Mouse (Mus musculus): ENCODE data around the gene Rnf144b. TPM values are rescaled to one million over a fixed set of nuclear protein-coding genes. Genes with fewer than 3 reads are reported as not detected.

Gene Rnf144b
- polyA plus RNA-seq, 1 experiment from 2014 or later: 1.0 TPM

DNA sequence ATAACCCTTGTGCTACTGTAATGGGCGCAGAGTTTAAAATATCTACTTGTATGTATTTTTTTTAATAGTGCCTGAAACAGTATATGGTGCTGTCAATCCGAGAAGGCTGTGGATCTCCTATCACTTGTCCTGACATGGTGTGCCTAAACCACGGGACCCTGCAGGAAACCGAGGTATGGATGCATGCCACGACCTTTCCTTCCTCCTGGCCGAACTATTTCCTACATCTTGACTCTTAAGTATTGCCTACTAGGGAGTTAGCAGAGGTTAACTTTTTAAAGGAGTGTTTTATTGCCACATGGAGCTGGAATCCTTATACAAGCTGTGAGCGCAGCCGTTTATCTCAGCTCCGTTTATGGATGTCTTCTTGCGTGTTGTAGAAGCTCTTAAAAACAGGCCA lies 98.0 kb downstream of the Rnf144b start:
- H3K4me3 ChIP-seq (replicated peaks): no peak overlapping the region
- H3K27ac ChIP-seq: no peak overlapping the region
- no peaks in the 10 kb centered on the region for H3K9me3 ChIP-seq
- H3K4me2 ChIP-seq: no peak overlapping the region
- H3K9ac ChIP-seq (replicated peaks): no peak overlapping the region
- peaks cover 16% of the 10 kb centered on the region for H3K4me1 ChIP-seq (replicated peaks)
- ATAC-seq (ENCODE audit: insufficient number of reproducible peaks, insufficient read depth, low FRiP score, low TSS enrichment, low read depth): no peak
- H3K36me3 ChIP-seq: no peaks in the 10 kb centered on the region
- no peaks in the 10 kb centered on the region for H3K27me3 ChIP-seq
- 65% methylated on average over 10 of the region's 10 CpGs for WGBS

DNA sequence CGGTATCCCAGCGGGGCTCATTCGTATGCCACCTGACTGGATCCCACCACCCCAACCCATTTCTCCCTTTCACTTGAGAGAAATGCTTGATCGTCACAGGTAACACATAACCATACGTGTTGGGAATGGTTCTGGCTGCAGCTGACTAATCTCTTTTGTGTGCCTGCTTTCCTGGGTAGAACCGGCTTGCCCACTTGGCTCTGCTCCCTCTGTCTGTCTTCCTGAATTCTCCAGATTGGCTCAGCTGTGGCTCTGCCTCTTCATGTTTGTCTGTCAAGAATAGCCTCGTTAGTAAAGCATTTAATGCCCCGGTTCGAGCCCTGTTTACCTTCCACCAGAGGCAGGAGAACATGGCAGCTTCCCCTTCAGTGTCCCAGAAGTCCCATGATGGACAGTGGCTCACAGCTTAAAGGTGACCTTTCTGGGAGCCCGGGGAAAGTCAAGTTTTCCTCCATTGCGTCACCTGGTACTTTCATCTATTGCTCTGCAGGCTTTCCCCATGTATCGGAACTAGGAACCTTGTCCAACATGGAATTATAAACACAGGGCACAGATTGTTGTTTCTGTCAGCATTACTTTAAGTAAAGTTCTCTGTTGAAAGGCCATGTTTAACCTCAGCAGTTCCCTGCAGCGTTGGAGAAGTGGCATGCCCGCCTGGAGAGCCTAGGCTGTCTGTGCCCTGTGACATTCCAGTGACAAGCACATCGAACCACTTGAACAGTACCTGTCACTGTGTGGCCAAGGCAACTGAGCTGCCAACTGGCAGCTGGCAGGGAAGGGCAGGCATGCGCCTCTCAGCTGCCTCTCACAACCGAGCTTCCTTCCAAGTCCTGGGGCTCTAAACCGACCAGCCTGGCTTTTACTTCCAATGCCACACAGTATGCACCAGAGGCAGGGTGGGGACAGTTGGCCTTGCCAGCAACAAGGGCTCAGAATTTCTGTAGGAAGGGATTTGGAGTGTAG lies 101.4 kb downstream of the Rnf144b start:
- Histone ChIP-seq H3K9ac (replicated peaks) (no peak overlapping the region), H3K4me2 (no peak overlapping the region), H3K27me3 (no peaks in the 10 kb centered on the region), H3K27ac (no peak overlapping the region), H3K4me3 (replicated peaks) (no peak overlapping the region), H3K4me1 (replicated peaks) (peaks cover 16% of the 10 kb centered on the region), H3K36me3 (no peaks in the 10 kb centered on the region), H3K9me3 (no peaks in the 10 kb centered on the region)
- ATAC-seq (ENCODE audit: insufficient number of reproducible peaks, insufficient read depth, low FRiP score, low TSS enrichment, low read depth): no peak
- 77% methylated on average over 18 of the region's 18 CpGs for WGBS

GRCm38 (mm10) chr13:47224648-47225323 lies 102.3 kb downstream of the Rnf144b start:
- H3K27ac ChIP-seq: no peak overlapping the region
- no peak overlapping the region for H3K9ac ChIP-seq (replicated peaks)
- H3K27me3 ChIP-seq: no peaks in the 10 kb centered on the region
- no peaks in the 10 kb centered on the region for H3K9me3 ChIP-seq
- H3K36me3 ChIP-seq: no peaks in the 10 kb centered on the region
- peaks cover 16% of the 10 kb centered on the region for H3K4me1 ChIP-seq (replicated peaks)
- ATAC-seq (ENCODE audit: insufficient number of reproducible peaks, insufficient read depth, low FRiP score, low TSS enrichment, low read depth): no peak
- 30% methylated on average over 14 of the region's 14 CpGs for WGBS
- no peak overlapping the region for H3K4me3 ChIP-seq (replicated peaks)
- H3K4me2 ChIP-seq: no peak overlapping the region

DNA sequence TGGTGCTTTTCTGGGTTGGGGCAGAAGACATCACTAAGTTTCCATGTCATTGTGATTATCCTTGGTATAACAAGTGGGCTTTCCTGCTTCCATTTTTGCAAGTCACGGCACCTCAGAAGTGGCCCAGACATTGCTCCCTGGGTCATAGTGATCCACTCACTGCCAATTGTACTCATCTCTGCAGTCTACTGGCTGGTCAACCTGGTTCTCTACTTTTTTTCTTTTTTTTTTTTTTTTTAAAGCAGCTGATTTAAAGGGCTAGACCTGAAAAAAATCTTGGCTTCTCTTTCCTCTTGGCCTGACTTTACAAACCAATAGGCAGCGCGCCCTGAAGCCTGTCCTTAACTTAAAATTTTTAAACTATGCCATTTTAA lies 102.9 kb downstream of the Rnf144b start:
- Histone ChIP-seq H3K4me2 (no peak overlapping the region), H3K36me3 (no peaks in the 10 kb centered on the region), H3K27ac (no peak overlapping the region), H3K9ac (replicated peaks) (no peak overlapping the region), H3K4me1 (replicated peaks) (peaks cover 16% of the 10 kb centered on the region), H3K4me3 (replicated peaks) (no peak overlapping the region), H3K9me3 (no peaks in the 10 kb centered on the region), H3K27me3 (no peaks in the 10 kb centered on the region)
- ATAC-seq (ENCODE audit: insufficient number of reproducible peaks, insufficient read depth, low FRiP score, low TSS enrichment, low read depth): no peak
- 89% methylated on average over 3 of the region's 3 CpGs for WGBS

DNA sequence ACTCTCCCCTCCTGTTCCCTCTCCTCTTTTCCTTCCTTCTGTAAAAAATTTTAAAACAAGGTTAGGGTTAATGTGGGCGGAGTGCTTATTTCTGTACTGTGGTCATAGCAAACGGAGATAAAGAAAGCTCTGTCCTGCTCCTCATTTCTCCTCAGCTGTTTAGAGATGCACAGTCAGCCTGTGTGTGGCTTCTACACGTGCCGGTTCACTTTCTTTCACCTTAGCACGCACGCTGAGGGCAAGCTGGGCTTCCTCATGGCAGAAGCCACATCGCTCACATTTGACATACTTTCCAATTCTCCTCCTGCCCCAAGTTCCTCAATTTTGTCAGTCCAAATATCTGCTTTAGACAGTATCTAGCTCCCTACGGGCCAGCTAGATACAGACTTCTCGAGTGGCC lies 103.3 kb downstream of the Rnf144b start:
- Histone ChIP-seq H3K9ac (replicated peaks) (no peak overlapping the region; the same call in 1 of the 2 replicates), H3K27ac (no peak overlapping the region), H3K4me3 (replicated peaks) (no peak overlapping the region), H3K4me2 (no peak overlapping the region), H3K36me3 (no peaks in the 10 kb centered on the region), H3K4me1 (replicated peaks) (peaks cover 16% of the 10 kb centered on the region), H3K9me3 (no peaks in the 10 kb centered on the region), H3K27me3 (no peaks in the 10 kb centered on the region)
- 88% methylated on average over 9 of the region's 9 CpGs for WGBS
- no peak for ATAC-seq (ENCODE audit: insufficient number of reproducible peaks, insufficient read depth, low FRiP score, low TSS enrichment, low read depth)

DNA sequence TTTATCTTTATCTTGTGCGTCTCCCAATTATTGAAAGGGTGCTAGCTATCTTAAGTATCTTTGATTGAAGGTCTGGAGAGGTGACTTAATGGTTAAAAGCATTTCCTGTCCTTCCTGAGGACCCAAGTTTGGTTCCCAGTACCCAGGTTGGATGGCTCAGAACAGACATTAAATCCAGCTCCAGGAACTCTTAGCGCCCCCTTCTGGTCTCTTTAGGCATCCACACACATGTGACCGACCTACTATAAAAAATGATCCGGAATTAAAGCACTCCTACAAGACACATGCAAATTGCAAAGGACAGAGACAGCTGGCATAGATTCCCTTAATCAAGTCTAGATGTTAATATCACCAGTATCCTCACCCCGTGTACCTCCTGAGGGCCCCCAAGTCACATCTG lies 104.1 kb downstream of the Rnf144b start:
- WGBS: 89% methylated on average over 5 of the region's 5 CpGs

DNA sequence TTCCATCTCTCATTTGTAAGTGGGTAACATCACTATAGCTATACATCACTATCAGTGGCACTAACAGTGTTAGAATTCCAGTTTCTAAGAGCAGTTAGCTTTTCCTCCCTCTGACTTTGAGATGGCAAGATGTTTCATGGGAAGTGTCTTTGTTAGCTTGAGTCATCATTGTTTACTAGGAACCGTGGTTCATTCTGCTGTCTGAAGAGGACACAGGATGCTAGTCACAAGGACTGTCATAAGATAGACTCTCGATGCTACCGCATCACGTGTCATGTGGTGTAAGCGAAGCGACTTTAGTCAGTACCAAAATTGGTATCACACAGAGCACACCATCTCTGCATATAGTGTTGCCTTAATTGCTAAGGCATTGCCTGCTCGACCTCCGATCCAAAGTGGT lies 105.7 kb downstream of the Rnf144b start:
- no peaks in the 10 kb centered on the region for H3K9me3 ChIP-seq
- no peak for ATAC-seq (ENCODE audit: insufficient number of reproducible peaks, insufficient read depth, low FRiP score, low TSS enrichment, low read depth)
- no peak overlapping the region for H3K4me2 ChIP-seq
- no peak overlapping the region for H3K4me3 ChIP-seq (replicated peaks)
- H3K9ac ChIP-seq (replicated peaks): no peak overlapping the region
- WGBS: 96% methylated on average over 8 of the region's 8 CpGs
- peaks cover 12% of the 10 kb centered on the region for H3K4me1 ChIP-seq (replicated peaks)
- no peak overlapping the region for H3K27ac ChIP-seq
- no peaks in the 10 kb centered on the region for H3K36me3 ChIP-seq
- no peaks in the 10 kb centered on the region for H3K27me3 ChIP-seq

More for the DNA sequence above, 104.1 kb downstream of the Rnf144b start:
- no peak overlapping the region for H3K27ac ChIP-seq
- H3K4me1 ChIP-seq (replicated peaks): peaks cover 12% of the 10 kb centered on the region
- no peak for ATAC-seq (ENCODE audit: insufficient number of reproducible peaks, insufficient read depth, low FRiP score, low TSS enrichment, low read depth)
- H3K9ac ChIP-seq (replicated peaks): no peak overlapping the region
- no peak overlapping the region for H3K4me3 ChIP-seq (replicated peaks)
- no peaks in the 10 kb centered on the region for H3K9me3 ChIP-seq
- H3K4me2 ChIP-seq: no peak overlapping the region
- no peaks in the 10 kb centered on the region for H3K36me3 ChIP-seq
- H3K27me3 ChIP-seq: no peaks in the 10 kb centered on the region

DNA sequence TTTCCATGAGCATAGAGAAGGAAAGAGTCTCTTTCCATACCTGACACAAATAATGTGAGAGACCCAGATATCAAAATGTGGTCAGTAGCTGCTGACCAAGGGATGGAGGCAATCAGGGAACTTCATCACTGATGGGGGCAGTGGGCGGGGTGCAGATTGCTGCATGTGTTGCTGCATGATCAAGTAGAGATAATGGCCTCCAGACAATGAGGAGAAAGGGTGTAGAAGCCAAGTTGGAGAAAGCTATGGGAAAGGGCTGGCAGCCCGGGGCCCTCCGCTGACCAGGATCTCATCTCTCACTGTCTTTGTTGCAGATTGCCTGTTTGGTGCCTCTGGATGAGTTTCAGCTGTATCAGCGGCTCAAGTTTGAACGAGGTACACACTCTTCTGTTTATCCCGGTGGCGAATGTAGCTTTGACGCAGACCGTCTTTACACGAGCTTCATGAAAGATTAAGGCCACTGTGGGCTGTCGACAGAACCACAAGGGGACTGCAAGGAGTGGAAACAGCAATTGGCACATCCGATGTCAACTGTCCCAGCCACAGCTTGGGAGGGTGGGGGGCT lies 106.3 kb downstream of the Rnf144b start:
- Histone ChIP-seq H3K27me3 (no peaks in the 10 kb centered on the region), H3K27ac (no peak overlapping the region), H3K4me1 (replicated peaks) (peaks cover 15% of the 10 kb centered on the region), H3K4me3 (replicated peaks) (no peak overlapping the region), H3K9ac (replicated peaks) (no peak overlapping the region), H3K4me2 (no peak overlapping the region), H3K9me3 (no peaks in the 10 kb centered on the region), H3K36me3 (no peaks in the 10 kb centered on the region)
- 93% methylated on average over 12 of the region's 12 CpGs for WGBS
- ATAC-seq (ENCODE audit: insufficient number of reproducible peaks, insufficient read depth, low FRiP score, low TSS enrichment, low read depth): no peak

GRCm38 (mm10) chr13:47232163-47232562 lies 109.7 kb downstream of the Rnf144b start:
- Histone ChIP-seq H3K36me3 (no peaks in the 10 kb centered on the region), H3K4me3 (replicated peaks) (no peak overlapping the region), H3K4me2 (no peak overlapping the region), H3K9me3 (no peaks in the 10 kb centered on the region), H3K9ac (replicated peaks) (no peak overlapping the region), H3K4me1 (replicated peaks) (peaks cover 4% of the 10 kb centered on the region), H3K27ac (no peak overlapping the region), H3K27me3 (no peaks in the 10 kb centered on the region)
- 76% methylated on average over 6 of the region's 6 CpGs for WGBS
- no peak for ATAC-seq (ENCODE audit: insufficient number of reproducible peaks, insufficient read depth, low FRiP score, low TSS enrichment, low read depth)

DNA sequence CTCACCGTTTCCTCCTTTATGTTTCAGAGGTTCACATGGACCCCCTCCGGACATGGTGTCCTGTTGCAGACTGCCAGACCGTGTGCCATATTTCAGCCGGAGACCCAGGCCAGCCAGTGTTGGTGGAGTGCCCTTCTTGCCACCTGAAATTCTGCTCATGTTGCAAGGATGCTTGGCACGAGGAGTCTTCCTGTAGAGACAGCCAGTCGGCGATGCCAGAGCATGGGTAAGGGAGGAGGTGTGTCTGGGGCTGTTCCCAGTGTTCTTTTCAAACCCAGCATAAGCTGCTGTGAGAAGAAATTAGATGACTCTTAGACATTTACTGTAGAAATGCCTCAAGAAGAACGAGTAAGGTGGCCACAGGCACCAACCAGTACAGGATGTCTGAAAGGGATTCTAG lies 114.9 kb downstream of the Rnf144b start:
- Histone ChIP-seq H3K4me3 (replicated peaks) (no peak overlapping the region), H3K4me1 (replicated peaks) (peaks cover 4% of the 10 kb centered on the region), H3K4me2 (no peak overlapping the region), H3K36me3 (no peaks in the 10 kb centered on the region), H3K9ac (replicated peaks) (no peak overlapping the region), H3K9me3 (no peaks in the 10 kb centered on the region), H3K27ac (no peak overlapping the region), H3K27me3 (peaks cover 2% of the 10 kb centered on the region; the same call in 1 of the 2 replicates)
- ATAC-seq (ENCODE audit: insufficient number of reproducible peaks, insufficient read depth, low FRiP score, low TSS enrichment, low read depth): no peak
- 88% methylated on average over 8 of the region's 8 CpGs for WGBS

DNA sequence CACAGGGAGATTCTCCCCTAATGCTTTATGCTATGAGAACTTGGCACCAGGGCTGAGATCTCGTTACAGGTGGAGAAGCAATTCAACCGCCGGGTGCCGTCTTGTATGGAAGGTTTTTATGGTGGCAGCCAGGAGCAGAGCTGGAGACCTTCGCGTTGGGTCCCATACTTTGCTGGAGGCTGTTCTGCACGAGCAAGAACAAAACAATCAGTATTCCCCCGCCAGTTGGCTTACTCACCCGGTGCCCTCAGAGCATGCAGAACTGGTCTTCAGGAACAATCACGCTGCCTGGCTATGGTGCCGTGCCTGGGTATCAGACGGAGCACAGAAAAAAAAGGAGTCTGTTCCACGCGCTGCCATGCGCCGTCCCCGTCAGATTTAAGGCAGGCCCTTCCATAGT lies 115.7 kb downstream of the Rnf144b start:
- peaks cover 4% of the 10 kb centered on the region for H3K4me1 ChIP-seq (replicated peaks)

More for the DNA sequence above, 115.7 kb downstream of the Rnf144b start:
- Histone ChIP-seq H3K9me3 (no peaks in the 10 kb centered on the region), H3K4me2 (no peak overlapping the region), H3K36me3 (no peaks in the 10 kb centered on the region), H3K27ac (no peak overlapping the region), H3K27me3 (peaks cover 2% of the 10 kb centered on the region; the same call in 1 of the 2 replicates), H3K9ac (replicated peaks) (no peak overlapping the region), H3K4me3 (replicated peaks) (no peak overlapping the region)
- 81% methylated on average over 17 of the region's 17 CpGs for WGBS
- no peak for ATAC-seq (ENCODE audit: insufficient number of reproducible peaks, insufficient read depth, low FRiP score, low TSS enrichment, low read depth)
